Mouse (Mus musculus): ENCODE results near the gene Chchd3.

Chchd3 gene

GRCm38 (mm10) chr6:32797525-32797924, 262.5 kb downstream of the Chchd3 start:
- no peak for DNase-seq (ENCODE audit: low read depth)

GRCm38 (mm10) chr6:32795653-32796500, 264.2 kb downstream of the Chchd3 start:
- DNase-seq (ENCODE audit: low read depth), result no peak

DNA sequence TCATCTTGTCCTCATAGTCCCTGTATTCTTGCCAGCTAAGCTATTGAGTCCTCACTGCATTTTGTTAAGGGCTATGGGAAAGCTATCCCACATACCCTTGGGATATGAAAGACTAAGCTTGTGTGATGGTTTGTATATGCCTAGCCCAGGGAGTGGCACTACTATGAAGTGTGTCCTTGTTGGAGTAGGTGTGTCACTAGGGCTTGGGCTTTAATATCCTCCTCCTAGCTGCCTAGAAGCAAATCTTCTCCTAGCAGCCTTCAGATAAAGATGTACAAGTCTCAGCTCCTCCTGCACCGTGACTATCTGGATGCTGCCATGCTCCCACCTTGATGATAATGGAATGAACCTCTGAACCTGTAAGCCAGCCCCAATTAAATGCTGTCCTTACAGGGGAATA, 266.5 kb downstream of the Chchd3 start:
- no peak for DNase-seq (ENCODE audit: low read depth)

DNA sequence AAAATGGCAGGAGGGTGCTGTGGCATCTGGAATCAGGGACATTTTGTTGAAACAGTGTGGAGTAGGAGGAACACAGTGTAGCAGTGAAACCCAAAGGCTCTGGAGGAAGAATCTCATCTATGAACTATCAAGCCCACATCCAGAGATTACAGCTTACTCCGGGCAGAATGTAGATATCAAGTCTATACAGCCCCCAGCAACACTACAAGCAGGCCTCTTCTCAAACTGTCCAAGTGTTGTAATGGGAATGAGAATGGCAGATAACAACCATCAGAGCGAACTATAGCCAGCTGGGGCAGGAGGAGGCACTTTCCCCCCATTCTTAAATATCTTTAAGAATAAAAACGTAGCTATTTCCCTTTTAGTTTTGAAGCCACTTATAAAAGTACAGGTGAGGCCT, 266.9 kb downstream of the Chchd3 start:
- no peak for DNase-seq (ENCODE audit: low read depth)

DNA sequence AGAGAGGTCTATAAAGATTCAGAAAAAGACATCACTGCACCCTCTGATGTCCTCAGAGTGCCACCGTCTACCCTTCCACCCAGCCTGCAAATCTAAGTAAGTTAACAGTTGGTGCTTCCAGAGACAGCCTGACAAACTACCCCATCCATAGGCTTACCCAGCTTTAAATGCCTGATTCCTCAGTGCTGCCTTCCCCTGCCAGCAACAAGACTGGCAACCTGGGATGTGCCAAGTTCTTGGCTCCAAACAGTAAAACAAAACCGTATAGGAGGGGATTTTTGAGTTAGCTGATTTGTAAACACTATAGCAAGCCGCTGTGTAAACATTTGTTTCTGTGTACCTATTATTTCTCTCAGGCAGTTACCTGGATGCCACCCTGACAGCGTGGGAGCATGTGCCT, 269.6 kb downstream of the Chchd3 start:
- no peak for DNase-seq (ENCODE audit: low read depth)

DNA sequence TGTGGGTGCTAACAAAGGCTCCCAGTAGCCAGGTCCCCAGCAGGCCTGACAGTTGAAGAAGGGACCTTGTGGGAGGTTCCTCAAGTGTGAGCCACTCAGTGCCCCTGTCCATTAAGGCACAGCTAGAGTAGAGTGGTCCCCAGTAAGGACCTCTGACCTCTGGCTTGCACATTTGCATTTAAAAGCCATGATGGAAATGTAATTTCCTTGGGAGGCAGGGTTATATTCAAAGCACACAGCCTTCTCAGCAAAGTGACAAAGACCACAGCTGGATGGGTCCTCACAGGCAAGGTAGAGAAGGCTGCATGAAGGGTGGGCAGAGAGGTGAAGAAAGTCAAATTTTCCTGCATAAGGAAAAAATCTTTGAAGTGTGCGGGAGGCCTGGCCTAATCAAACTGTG, 272.7 kb downstream of the Chchd3 start:
- no peak for DNase-seq (ENCODE audit: low read depth)

- DNase-seq (ENCODE audit: low read depth), result no peak
Measured at GRCm38 (mm10) chr6:32786196-32786595, 273.9 kb downstream of the Chchd3 start.

- no peak for DNase-seq (ENCODE audit: low read depth)
Measured at GRCm38 (mm10) chr6:32783102-32783501, 277.0 kb downstream of the Chchd3 start.

DNA sequence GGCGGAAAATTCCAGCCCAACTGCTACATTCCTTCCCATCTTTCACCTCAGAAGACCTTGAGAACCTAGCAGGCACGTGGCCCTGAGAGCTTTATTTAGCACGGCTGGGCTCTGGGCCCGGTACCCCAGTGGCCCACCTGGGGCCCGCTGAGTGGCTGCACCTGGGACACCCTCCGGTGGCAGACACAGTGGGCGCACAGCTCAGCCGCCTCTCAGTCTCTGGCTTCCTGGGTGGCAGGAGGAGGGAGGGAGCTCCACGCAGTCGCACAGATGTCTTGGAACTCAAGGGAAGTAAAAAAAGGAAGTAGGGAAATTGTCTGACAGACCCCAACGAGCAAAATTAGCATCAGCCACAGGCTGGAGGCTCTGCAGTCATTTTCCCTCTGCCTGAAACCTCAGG, 279.5 kb downstream of the Chchd3 start:
- DNase-seq (ENCODE audit: low read depth), result no peak

DNA sequence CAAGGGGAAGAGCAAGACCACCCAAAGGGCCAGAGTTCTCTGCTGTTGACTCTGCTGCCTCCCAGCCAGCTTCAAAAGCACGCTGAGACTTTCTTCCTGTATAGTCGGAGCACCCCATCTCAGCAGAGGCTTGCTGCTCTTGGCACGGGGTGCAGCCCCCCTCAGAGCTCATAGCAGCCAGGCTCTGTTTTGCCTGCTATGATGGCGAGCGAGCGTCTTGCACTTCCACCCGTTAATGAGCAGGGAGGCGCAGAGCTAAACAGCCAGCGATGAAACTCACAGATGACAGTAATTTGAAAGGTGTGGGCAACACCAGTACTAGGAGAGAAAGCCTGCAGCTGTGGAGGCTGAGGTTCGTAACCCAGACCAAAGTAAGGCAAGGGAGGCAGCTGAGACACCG, 283.7 kb downstream of the Chchd3 start:
- DNase-seq (ENCODE audit: low read depth), result no peak

DNA sequence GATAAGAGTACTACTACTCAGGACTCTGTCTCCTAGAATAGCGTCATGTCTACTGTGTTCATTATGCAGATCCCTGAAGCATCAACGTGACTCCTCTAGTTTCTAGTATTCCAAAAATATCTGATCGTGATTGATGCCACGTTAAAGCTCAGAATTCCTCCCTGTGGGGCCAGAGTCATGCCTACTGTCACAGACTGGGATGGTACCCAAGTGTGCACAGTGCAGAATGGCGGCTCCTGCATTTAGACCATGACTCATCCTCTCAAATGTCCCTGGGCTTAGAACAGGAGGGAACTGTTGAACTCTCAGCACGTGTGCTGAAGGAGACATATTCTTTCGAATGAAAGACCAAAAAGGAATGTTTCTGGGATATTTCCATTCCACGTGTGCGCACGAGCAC, 305.5 kb downstream of the Chchd3 start:
- no peak for DNase-seq (ENCODE audit: low read depth)

- no peak for DNase-seq (ENCODE audit: low read depth)
Measured at GRCm38 (mm10) chr6:32749821-32750220, 310.2 kb downstream of the Chchd3 start.

DNA sequence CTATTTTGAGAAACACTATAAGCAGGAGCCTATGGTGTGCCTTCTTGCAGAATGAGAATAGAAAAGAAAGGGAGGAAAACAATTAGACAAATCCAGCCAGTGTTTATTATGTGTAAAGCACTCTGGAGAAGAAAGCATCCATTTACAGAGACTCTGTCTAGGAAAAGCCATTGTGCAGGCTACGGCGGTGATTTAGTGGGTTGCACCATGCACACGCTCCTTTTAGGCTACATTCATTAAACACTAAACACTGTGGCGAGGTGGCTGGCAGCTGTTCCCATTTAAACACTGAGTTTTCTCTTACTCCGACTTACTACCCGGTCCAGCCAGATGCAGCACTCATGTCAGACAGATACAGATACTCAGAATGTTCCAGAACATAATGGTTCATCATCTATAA, 311.3 kb downstream of the Chchd3 start:
- no peak for DNase-seq (ENCODE audit: low read depth)

GRCm38 (mm10) chr6:32747333-32747732, 312.7 kb downstream of the Chchd3 start:
- no peak for DNase-seq (ENCODE audit: low read depth)
